Mouse (Mus musculus) right cerebral cortex, postnatal 4 days (tissue): ENCODE data around the gene Gale.
"Not testable (repeated sequence)": the region's sequence is repeated elsewhere in the genome, so short reads cannot be mapped to it uniquely, and the experiment has no call there.

Experiments used
- DNase-seq: peaks from one replicate; pipeline ENCODE4 v3.0.0-alpha.2; 2022

Gale gene

DNA sequence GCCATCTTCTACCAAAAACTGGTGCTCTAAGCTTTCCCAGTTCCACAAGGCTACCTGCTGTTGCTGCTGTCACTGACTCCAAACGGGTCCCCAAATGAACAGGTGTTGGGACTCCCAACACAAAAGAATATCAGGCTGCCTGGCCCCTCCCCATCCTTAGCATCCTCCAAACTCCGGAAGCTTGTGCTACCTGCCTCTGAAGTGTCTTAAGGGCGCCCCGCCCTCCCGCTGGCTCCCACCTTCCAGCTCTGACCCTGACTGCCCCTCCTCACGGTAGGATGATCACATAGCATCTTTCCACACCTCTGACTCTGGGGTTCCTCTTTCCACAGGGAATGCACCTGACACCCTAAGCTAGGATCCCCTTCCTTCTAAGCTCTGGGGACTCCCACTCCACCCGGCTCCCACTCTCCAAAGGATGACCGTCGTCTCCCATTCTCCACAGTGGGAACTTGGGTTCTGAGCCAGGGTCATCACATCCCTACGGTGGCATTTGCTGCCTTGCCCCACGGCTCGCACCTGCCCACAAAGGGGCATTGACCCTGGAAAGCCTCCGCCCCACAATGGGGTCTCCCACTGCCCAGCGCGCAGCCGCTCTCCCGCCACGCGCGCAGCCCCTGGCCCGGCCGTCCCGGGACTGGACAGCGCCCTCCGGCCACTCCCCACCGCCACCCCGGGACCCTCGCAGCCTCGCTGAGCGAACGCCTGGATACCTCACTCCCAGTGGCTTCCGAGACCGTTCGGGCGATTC, 8.5 kb downstream of the Gale start:
- DNase-seq = no peak

DNA sequence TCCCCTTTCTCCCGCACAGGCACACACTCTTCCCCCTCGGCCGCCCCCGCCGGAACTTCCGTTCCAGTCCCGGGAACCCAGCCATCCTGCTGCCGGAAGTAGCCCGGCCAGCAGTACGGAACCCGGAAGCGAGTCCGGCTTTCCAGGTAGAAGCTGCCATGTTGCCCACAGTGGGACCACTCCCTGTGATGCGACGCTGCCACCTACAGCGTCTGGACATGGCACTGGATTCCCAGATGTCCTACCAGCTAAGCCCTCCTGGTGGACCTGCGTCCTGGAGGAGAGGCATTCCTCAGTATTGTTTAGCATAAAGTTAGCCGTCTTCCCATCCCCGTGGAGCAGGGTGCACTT, 9.0 kb downstream of the Gale start, which contains the start of gene Lypla2:
Gene Lypla2, minus strand, starts transcription at position 71 of the 351 bp plus-strand sequence.
- peak; percentile 91 for DNase-seq

DNA sequence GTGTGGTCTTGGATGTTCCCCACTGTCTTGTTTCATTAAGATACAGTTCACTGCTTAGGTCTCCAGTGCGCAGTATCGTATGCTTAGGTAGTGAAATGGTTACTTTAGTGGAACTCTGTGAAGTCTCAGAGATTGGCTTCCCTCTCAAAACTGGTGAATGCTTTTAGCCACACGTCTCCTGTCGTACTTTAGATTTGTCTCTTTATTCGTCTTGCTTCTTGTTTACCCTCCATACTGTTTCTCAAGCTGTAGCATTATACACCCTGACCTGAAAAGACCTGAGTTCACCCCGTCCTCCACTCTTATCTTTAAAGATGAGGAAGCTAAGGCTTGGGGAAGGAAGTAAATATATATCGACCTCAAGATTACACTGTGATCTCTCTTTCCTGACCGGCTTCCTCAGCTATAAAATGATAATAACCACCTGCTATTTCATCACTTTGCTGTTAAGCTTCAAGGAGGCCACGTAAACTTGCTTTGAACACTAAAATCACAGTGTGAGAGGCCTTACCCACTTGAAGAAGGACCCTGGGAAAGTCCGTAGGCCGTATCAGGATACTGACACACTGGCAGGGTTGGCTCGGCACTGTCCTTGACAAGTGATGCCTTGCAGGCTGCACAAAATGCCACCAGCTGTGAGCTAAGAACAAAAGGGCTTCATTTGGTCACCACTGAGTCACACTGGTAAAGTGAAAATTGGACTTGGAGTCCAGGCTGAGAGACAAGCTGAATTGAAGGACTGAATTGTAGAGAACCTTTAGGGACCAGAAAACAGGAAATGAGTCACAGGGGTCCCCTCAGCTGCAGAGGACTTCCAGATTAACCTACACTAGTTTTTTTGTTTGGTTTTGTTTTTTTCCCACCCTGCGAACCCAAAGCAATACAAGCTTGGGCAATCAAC, 9.6 kb downstream of the Gale start:
- no peak for DNase-seq

DNA sequence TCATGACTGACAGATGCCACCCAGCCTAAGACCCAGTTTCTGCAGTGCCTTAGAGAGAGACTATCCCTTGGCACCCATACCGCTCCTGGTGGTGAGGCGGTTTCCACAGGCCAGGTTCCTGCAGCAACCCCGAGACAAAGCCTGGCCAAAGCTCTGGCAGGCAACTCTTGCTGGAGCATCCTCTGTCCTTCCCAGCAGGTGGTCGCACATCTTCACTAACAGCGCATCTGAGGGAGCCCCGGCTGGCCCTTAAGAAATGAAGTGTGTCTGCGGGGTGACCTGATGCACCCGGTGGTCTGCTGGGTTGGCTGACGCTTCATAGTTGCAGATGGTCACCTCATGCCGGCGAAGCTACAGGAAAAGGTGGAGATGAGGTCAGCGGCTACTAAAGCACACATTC, 12.6 kb downstream of the Gale start:
- DNase-seq = no peak

DNA sequence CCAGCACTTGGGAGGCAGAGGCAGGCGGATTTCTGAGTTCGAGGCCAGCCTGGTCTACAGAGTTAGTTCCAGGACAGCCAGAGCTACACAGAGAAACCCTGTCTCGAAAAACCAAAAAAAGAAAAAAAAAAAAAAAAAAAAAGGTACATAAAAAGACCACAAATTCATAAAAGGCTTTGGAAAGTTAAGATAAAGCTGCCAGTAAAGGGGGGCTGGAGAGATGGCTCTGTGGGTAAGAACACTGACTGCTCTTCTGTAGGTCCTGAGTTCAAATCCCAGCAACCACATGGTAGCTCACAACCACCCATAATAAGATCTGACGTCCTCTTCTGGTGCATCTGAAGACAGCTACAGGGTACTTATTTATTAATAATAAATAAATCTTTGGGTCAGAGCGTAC, 16.7 kb downstream of the Gale start:
- DNase-seq = not testable (repeated sequence)

DNA sequence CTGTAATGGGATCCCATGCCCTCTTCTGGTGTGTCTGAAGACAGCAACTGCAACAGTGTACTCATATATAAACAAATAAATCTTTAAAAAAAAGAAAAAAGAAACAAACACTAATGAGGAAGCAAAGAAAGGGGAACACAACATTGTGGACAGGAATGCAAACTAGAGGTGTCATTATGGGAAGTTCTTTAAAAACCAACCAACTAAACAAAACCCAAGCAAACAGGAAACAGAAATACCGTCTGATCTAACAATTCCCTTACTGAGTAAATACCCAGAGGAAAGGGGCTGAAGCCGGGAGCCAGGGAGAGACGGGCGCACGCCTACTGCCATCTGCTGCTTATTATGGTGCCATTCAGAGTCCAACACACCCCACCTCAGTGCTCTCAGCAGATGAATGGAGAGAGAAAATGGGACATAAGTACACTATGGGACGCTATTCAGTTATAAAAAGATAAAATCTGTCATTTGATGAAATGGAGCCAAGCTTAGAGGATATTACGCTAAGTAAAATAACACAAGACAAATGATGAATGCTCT, 18.1 kb downstream of the Gale start:
- DNase-seq = no peak

DNA sequence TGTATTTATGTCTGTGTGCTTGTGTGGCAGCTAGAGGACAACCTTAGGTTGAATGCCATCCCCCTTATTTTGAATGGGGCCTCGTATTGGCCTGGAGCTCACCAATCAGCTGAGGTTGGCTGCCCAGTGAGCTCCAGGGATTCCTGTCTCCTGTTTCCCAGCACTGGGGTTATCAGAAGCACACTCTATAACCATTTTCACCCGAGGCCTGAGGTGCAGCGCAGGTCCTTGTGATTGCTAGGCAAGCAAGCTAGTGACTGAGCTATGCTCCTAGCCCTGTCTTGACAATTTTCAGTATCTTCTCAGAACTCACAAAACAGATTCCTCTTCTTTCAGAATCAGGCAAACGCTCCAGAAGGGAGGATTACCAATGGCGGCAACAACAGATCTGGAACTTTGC, 21.0 kb downstream of the Gale start:
- DNase-seq = no peak

DNA sequence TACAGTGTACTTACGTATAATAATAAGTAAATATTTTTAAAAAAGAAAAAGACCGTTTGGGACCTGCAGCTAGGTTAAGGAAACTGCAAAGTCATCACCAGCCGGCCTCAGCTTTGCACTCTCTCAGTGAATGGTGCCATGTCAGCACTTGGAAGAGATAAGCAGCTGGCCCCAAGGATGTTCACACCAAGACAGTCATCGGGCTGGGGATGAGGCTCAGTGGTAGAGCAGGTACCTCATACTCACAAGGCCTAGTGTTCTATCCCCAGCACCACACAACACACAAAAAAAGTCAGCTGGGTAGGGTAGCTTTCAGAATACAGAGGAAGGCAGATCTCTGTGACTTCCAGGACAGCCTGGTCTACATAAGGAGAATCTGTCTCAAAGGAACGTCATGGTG, 21.7 kb downstream of the Gale start:
- DNase-seq = no peak

DNA sequence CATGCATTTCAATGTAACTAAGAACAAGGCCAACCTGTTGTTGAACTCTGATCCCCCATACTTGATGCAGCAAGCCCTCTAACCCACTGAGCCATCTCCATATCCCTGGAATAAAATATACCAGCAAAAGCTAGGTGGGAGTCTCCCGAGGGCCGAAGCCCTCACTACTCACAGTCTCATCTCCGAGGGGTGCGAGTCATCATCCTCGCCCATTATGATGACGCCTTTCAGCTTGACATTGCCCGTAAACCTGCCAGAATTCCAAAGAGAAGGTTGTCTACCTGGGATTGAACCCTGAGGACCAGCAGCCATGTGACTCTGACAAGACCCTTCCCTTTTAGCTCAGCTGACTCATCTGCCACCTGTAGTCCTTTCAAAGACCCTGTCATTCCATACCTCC, 22.2 kb downstream of the Gale start:
- no peak for DNase-seq

DNA sequence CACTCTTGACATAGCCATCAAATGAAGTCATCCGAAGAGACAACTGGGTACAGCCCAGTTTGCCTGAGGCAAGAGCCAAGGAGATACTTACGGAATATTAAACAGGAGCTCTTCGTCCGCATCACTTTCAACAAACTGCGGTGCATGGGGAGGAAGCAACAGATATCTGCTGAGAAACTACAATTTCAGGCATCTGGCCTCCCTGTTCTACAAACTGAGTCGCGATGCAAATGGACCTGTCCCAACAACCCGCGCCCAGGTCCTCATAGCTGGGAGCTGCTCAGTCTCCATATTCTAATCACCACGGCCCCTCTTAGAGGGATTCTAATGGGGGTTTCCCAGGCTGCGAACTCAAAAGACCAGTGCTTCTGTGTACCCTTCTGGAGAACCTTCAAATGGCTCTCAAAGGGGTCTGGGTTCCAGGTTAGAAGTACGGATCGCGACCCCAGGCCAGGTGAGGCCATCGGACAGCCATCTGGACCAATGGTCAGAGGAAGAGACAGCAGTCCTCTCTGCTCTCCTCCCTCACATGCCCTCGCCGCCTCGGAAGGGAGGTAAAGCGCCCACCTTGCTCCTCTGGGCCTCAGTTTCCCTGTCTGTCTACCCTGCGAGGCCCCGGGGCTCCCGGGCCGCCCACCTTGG, 22.9 kb downstream of the Gale start:
- no peak for DNase-seq

DNA sequence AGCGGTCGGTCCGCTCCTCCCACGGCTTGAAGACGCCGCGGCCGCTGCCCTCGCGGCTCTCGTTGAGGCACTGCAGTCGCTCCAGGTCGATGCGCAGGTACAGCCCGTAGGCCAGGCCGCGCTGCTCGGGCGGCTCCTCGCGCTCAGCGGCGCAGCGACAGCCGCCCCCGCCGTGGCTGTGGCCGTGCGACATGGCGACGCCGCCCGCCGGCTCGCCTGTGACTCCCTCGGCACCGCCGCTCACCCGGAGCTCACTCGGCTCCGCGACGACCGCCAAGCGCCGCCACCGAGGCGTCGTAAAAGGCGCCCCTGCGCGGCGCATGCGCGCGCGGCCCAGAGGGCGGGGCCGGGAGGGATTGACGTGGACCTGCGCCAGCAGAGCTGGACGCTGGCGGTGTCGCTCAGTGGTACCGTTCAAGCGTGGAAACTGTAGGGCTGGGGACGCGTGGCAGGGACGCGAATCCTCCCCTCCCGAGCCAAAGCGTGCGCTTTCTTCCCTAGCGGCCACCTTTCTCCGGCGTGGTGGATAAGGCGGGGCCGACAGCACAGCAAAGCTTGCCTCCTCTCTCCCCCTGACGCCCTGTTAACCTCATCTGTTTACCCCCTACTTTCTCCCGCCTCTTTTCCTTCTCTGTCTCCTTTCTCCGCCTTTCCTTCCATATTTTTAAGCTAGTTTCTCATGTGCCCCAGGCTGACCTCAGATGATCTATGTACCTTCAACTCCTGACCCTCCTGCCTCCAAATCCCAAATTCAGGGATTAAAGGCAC, 23.6 kb downstream of the Gale start, which contains the start of gene Pithd1:
Gene Pithd1, minus strand, starts transcription at position 322 of the 768 bp plus-strand sequence.
- peak; percentile 93 for DNase-seq

DNA sequence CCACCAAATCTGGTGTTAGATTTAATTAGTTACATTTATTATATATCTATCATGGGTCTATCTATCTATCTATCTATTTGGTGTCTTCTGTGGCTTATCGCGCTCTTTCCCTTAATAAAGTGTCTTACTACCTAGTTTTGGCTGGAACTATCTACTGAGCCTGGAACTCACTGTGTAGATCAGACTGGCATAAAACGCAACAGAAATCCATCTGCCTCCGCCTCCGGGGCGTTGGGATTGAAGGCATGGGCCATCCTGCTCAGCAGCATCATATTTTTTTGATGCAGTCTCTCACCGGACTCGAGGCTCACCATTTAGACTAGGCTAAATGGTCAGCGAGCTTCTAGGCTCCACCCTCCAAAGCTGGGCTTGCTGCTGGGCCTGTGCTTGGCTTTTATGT, 24.2 kb downstream of the Gale start:
- no peak for DNase-seq

DNA sequence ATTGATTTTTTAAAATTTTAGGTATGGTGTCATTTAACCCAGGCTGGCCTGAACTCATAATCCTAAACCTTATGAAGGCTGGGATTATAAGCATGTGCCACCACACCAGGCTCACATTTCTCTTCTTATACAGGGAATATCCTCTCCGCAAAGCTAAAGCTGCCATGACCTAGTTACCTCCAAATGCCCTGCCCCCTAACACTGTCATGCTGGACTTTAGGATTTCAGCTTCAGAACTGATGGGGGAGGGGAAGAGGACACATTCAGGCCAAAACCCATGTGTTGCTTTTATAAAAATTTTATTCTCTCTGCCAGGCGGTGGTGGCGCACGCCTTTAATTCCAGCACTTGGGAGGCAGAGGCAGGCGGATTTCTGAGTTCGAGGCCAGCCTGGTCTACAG, 30.4 kb downstream of the Gale start:
- DNase-seq = no peak

DNA sequence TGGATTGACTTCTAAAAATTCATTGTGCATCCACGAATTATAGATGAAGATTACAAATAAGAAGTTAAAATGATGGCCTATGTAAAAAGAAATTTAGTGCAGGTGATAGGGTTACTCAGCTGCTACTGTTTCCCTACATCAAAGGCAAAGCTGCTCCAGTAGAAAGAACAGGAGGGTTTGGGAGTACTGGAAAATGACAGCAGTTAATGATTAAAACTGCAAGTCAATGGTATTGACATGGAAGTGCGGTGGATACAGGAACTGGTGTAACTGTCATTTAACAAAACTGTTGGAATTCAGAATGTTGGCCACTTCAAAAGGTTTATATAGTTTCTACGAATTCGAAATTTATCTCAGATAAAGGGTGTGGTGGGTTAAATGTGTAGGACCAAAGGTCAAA, 31.6 kb downstream of the Gale start:
- DNase-seq = no peak

DNA sequence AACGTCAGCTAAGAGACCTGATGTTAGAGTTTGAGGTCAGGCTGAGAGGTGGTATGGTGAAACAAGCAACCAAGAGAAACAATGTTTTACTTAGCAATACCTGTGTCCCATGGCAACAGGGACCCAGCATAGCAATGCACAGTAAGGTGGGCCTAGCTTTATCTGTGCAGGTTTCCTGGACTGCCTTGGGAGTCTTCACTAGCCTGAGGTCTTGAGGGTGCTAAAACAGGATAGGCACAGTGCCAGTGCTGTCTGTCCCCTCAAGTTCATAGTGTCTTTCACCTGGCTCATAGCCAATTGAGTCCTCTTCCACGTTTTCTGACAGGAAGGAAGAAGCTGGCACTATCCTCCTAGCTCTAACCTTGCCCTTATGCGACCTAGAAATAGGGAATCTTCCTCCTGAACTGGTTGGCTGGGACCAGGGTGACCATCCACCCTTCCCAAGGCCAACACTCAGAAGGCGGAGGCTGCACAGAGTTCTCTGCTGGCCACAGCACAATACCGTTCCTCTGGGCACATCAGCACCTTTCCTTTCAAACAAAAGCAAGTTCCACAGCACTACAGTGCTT, 40.7 kb downstream of the Gale start:
- no peak for DNase-seq

DNA sequence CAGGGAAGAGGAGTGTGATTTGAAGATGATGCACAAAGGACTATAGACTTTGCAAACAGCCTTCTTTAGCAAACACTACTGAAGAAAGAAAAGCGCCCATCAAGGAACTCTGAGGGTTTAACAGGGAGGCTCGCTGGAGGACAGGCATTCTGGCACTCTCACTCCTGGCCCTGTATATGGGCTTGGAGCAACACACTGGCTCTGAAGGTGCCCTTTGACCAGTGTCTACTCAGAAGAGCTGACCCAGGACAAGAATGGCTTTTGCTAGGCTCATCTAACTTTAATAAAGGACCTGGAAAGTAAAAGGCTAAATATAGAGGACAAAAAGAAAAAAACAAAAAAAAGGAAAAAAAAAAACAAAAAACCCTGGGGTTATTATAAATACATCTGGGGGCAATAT, 41.4 kb downstream of the Gale start:
- DNase-seq = no peak

DNA sequence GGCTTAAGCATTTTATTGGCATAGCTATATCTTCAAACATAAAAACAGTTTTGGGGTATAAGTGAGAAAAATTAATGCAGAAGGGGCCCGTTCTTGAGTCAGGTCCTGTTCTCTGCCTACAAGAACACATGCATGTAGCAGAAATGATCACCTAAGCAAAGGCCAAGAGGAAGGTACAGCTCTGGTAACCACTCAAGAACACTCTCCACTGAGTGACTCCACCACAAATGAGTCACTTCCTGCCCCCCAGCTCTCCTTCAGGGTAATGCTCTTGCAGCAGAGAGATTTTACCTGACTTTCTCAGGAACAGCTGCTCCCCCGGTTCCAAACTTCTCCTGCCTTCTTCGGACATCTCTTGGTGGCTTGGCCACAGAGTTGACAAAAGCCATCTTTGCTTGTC, 43.3 kb downstream of the Gale start:
- no peak for DNase-seq

DNA sequence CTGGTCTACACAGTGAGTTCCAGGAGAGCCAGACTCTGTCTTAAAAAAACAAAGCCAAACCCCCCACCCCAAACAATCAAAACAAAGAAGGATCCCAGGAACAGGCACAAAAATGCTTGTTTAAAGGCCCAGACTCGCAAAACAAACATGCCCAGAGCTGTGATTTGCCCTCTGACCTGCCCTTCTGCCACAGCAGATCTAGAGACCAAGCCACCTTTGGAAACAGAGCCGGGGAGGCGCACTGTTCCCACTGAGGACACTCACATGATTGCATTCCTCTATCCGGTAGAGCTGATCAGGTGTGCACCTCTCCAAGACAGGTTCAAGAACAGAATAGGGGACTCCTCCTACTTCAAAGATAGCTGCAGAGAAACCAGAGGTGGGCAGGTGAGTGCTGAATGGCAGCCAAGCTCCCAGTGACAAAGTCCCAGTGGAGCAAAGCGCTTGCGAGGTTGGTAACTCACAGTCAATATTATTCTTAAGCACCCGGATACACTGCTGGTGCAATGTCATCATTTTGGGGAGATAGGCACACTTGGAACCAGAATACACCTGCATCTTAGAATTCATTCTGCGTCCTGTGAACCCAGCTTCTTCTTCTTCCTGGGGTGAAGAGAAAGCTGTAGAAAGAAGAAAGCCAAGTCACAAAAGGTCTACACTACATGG, 45.4 kb downstream of the Gale start:
- no peak for DNase-seq

DNA sequence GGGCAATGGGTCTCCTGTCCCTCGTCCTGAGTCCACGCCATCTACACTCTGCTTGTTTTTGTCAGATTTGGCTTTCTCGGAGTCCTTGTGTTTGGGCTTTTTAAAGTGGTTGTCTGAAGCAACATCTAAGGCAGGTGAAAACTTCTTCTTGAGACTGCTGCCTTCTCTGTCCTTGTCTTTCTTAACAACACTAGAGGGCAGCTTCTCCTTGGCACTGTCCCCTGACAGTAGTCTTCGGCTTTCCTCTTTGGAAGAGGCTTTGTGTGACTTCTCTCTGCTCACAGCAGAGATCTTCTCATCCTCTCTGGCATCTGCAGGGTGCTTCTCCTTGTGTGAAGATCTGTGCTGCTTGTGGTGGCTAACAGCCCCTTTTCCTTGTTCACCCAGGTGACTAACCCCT, 47.1 kb downstream of the Gale start:
- no peak for DNase-seq

DNA sequence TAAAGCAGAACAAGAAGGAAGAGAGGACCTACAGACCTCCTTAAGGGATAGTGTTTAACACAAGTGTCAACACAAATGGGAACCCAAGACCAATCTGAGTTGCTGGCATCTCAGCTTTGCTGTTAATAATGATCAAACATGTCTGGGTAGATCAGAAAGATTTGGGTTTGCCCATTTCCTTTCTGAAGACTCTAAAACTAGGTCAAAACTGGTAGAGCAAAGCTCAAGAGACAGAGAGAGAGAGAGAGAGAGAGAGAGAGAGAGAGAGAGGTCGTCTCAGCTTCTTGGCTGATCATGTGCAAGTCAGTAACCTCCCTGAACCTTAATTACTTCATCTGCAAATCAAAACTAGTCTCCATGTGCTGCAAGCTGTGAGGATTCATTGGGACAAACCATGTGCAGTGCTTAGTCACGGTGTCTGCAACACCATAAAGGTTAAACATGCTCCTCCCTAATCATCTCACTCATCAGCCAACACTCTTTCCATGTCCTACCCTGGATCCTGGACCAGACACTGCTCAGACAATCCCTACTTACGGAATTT, 52.6 kb downstream of the Gale start:
- DNase-seq = no peak
